Mouse (Mus musculus) testis, adult 2 months (tissue): ENCODE data around the gene Ccer2.

Experiments
- CTCF ChIP-seq: fragments of 200-500 bp; IDR thresholded peaks from 2 replicates; pipeline ENCODE4 v1.5.1; 2012; ENCODE audit warnings: low read depth, mild to moderate bottlenecking, inconsistent platforms, low read length, moderate library complexity; ENCODE audit not compliant: control insufficient read depth, insufficient read depth, insufficient replicate concordance
- POLR2A ChIP-seq: fragments of 200-500 bp; IDR thresholded peaks from 2 replicates; pipeline ENCODE4 v1.6.1; 2012; ENCODE audit warnings: low read depth, mild to moderate bottlenecking, inconsistent platforms, low read length, moderate library complexity; ENCODE audit not compliant: control insufficient read depth

DNA sequence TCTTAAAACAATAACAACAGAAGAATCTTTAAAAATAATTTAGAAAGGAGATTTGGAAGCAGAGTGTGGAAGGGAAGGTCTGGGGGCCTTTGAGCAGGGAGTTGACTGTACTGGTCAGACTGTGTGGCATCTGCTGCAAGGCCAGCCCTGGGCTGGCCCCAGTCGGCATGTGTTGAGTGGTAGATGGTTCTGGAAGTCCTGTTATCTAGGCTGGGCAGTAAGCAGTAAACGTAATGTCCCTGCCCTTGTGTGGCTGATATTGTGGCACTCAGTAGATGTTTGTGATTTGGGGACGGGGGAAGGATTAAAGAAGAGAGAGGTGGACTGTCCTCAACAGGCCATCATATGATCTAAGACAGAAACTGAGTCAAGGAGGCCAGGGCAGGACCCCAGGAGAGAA lies 14.3 kb downstream of the Ccer2 start:
- TF ChIP-seq CTCF (no peak), POLR2A (no peak)
